Mouse (Mus musculus) hindbrain, embryonic 11.5 days (tissue): Measurements from ENCODE around the gene Mfrp. TPM values are rescaled to one million over a fixed set of nuclear protein-coding genes. Genes with fewer than 3 reads are reported as not detected.

Source experiments
- ATAC-seq: fragments of 200-750 bp; cut with Nextera tagmentation; 2 replicates; pipeline ENCODE4 v1.8.0; 2017; ENCODE audit warnings: mild to moderate bottlenecking, moderate TSS enrichment, moderate library complexity; ENCODE audit not compliant: low FRiP score
- DNase-seq: peaks from one replicate; pipeline ENCODE4 v3.0.0-alpha.2; 2015; ENCODE audit warnings: low spot score
- H3K27ac ChIP-seq: fragments of 300-500 bp; sonication (generic); 2 replicates; pipeline ENCODE4 v1.5.1; 2014; ENCODE audit warnings: mild to moderate bottlenecking, low read depth, low read length
- H3K27me3 ChIP-seq: fragments of 300-500 bp; sonication (generic); 2 replicates; pipeline ENCODE4 v1.6.1; 2014; ENCODE audit warnings: mild to moderate bottlenecking, low read length, moderate library complexity, mixed read lengths; ENCODE audit not compliant: control insufficient read depth, insufficient read depth
- H3K36me3 ChIP-seq: fragments of 300-500 bp; sonication (generic); 2 replicates; pipeline ENCODE4 v1.6.1; 2014; ENCODE audit warnings: mild to moderate bottlenecking, low read length, moderate library complexity, mixed read lengths; ENCODE audit not compliant: control insufficient read depth, insufficient read depth
- H3K4me1 ChIP-seq: fragments of 300-500 bp; sonication (generic); replicated peaks from 2 replicates; pipeline ENCODE4 v1.6.1; 2014; ENCODE audit warnings: low read length, mixed read lengths; ENCODE audit not compliant: control insufficient read depth, insufficient read depth
- H3K4me2 ChIP-seq: fragments of 300-500 bp; sonication (generic); replicated peaks from 2 replicates; pipeline ENCODE4 v1.6.1; 2014; ENCODE audit warnings: mild to moderate bottlenecking, low read depth, low read length
- H3K4me3 ChIP-seq: fragments of 300-500 bp; sonication (generic); 2 replicates; pipeline ENCODE4 v1.5.1; 2014; ENCODE audit warnings: low read depth, low read length
- H3K9ac ChIP-seq: fragments of 300-500 bp; sonication (generic); 2 replicates; pipeline ENCODE4 v1.6.1; 2014; ENCODE audit warnings: low read depth, low read length
- H3K9me3 ChIP-seq: fragments of 300-500 bp; sonication (generic); 2 replicates; pipeline ENCODE4 v1.6.1; 2016; ENCODE audit warnings: low read length; ENCODE audit not compliant: control insufficient read depth
- WGBS: fragments of 180-500 bp; shearing (Covaris S2); extraction: QIAGEN DNeasy Blood & Tissue Kit; methylation state at CpG from one replicate; pipeline ENCODE4 v1.1.7; 2014; 5-methylcytosine and 5-hydroxymethylcytosine counted together
- polyA plus RNA-seq: library from polyadenylated mRNA; unstranded; fragments of >200 nt; fragmentation: Nextera tagmentation; extraction: Ambion mirVana; gene quantifications from 2 replicates; pipeline ENCODE4 v1.2.1, GENCODE M21; 2014

The Mfrp gene
- polyA plus RNA-seq, 1 experiment from 2014 or later, result 0.23 TPM

DNA sequence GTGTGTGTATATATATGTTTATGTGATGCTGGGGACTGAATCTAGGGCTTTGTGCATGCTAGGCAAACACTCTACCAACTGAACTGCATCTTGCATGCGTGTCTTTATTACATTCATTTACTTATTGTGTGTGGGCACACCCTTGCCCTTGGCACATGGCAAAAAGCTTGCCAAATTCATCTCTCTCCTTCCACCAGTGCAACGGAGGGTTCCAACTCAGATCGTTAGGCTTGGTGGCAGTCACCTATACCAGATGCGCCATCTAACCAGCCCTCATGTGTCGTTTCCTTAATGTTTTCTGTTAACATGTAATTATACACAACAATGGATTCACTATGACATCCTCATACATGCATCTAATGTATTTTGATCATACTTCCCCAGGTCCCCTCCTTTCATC lies 19.3 kb upstream of the Mfrp start:
- Histone ChIP-seq H3K36me3 (no peaks in the 10 kb centered on the region), H3K4me2 (no peak overlapping the region), H3K9me3 (no peaks in the 10 kb centered on the region), H3K27ac (no peak overlapping the region), H3K9ac (no peak overlapping the region), H3K4me3 (no peak overlapping the region), H3K4me1 (peaks cover 5% of the 10 kb centered on the region; the same call in 1 of the 2 replicates), H3K27me3 (peaks cover 27% of the 10 kb centered on the region)
- WGBS, result 93% methylated on average over 5 of the region's 5 CpGs
- ATAC-seq (no peak), DNase-seq (no peak)

DNA sequence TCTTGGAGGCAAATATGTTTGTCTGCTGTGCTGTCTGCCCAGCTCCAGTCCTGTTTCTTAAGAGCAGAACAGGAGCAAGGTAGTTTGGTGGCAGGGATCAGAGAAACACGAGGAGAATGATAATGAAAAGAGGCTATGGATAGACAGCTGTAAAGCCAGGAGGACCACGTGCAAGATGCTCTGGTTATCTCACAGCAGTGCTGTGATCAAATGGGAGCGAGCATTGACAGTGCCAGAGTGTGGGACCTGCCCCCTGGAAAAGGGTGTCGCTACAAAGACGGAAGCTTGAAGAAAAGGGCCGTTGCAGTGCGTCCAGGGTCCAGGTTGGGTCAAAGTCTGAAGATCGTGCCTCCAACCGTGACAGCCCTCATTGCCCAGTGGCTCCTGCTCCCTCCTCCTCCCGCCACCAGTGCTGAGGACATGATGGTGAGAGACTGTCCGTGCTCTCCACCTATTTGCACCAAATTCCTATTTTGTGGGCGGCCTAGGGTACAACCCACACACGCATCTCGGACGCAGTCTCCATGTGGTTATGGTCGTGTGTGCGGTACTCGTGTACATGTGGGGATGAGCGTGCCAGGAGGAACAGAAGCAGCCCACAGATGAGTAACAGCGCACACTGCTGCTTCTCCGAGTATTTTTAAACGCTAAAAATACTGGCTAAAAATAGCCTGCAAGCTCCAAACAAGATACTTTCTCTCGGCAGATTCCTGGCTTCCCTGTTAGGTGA lies 18.0 kb upstream of the Mfrp start:
- peak overlapping the region; percentile 48; the same call in 1 of the 2 replicates for H3K4me3 ChIP-seq
- no peak overlapping the region for H3K9ac ChIP-seq
- no peaks in the 10 kb centered on the region for H3K9me3 ChIP-seq
- no peak for ATAC-seq
- H3K27ac ChIP-seq, result no peak overlapping the region
- peaks cover 27% of the 10 kb centered on the region for H3K27me3 ChIP-seq
- H3K4me1 ChIP-seq, result peaks cover 11% of the 10 kb centered on the region; the same call in 1 of the 2 replicates
- WGBS, result 11% methylated on average over 23 of the region's 23 CpGs
- DNase-seq, result no peak
- H3K36me3 ChIP-seq, result no peaks in the 10 kb centered on the region
- peak overlapping the region; percentile 92 for H3K4me2 ChIP-seq

DNA sequence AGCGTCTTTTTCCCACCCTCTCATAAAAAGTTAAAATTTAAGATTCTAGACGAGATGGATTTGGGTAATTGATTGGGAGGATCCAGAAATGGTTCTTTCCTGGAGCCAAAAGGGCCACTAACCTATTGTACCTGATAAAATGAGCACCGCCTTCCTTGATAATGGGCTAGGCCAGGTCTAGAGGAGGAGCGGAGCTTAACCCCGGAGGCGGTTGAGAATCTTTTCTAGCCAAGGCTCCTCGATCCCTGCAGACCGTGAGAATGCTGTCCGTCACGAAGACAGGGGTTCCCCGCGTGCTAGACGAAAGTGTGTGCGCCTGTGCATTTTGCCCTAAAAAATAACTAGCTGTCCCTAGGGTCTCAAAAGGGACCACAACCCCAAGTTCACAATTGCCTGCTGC lies 17.3 kb upstream of the Mfrp start:
- Histone ChIP-seq H3K9ac (no peak overlapping the region), H3K9me3 (no peaks in the 10 kb centered on the region), H3K36me3 (no peaks in the 10 kb centered on the region), H3K27me3 (peaks cover 27% of the 10 kb centered on the region), H3K4me1 (peaks cover 11% of the 10 kb centered on the region; the same call in 1 of the 2 replicates), H3K4me3 (peak overlapping the region; percentile 48), H3K27ac (no peak overlapping the region), H3K4me2 (peak overlapping the region; percentile 92)
- DNase-seq (no peak), ATAC-seq (peak; percentile 45; the same call in 1 of the 2 replicates)
- under 1% methylated on average over 14 of the region's 14 CpGs for WGBS

DNA sequence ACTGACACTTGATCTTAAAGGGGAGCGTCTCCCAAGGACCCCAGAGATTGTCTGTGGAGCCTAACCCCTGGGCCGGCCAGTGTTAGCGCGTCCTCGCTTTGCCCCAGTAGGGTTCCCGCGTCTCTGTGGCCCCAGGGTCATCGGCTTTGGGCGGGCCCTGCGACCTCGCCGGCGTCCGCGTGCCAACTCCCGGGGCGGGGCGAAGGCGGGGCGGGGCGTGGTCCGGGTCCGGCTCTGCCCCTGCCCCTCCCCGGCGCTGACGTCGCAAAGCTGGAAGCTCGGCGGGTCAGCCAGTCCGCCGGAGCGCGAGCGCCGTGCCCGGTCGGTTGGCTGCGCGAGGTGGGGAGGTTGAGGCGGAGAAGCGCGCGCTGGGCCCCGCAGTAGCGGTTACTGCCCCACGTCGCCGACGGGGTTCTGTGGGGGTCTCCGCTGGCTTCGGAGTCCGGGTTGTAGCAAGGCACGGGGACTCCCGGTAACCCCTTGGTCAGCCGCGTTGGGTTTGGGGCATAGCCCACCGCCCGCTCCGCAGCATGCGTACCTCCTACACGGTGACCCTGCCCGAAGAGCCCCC lies 16.8 kb upstream of the Mfrp start:
- ATAC-seq (peak; percentile 72), DNase-seq (peak; percentile 90)
- Histone ChIP-seq H3K4me2 (peak overlapping the region; percentile 92), H3K4me1 (peaks cover 11% of the 10 kb centered on the region; the same call in 1 of the 2 replicates), H3K9me3 (no peaks in the 10 kb centered on the region), H3K27me3 (peaks cover 27% of the 10 kb centered on the region), H3K36me3 (no peaks in the 10 kb centered on the region), H3K4me3 (peak overlapping the region; percentile 48), H3K27ac (no peak overlapping the region), H3K9ac (peak overlapping the region; percentile 62)
- WGBS, result under 1% methylated on average over 55 of the region's 62 CpGs

DNA sequence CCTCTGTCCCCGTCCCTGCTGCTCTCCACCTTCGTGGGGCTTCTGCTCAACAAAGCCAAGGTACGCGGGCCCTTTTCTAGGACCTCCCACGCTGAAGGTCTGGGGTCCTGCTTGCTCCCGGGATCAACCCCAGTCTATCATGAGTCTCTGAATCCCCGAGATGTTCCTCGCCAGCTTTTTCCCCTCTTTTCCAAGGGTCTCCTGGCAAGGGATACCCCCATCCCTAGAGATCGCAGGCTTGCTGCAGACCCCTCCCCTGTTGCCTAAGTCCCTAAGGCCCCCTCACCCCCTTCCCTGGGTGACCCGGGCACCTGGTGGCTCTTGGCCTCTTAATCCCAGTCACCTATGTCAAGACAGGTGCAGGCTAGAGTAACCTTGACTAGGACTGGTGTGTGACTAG lies 16.3 kb upstream of the Mfrp start:
- peak overlapping the region; percentile 48 for H3K4me3 ChIP-seq
- peak overlapping the region; percentile 92 for H3K4me2 ChIP-seq
- H3K9me3 ChIP-seq, result no peaks in the 10 kb centered on the region
- peaks cover 11% of the 10 kb centered on the region; the same call in 1 of the 2 replicates for H3K4me1 ChIP-seq
- H3K27me3 ChIP-seq, result peaks cover 27% of the 10 kb centered on the region
- no peak overlapping the region for H3K27ac ChIP-seq
- WGBS, result 5% methylated on average over 10 of the region's 10 CpGs
- no peak for DNase-seq
- H3K36me3 ChIP-seq, result no peaks in the 10 kb centered on the region
- peak overlapping the region; percentile 62 for H3K9ac ChIP-seq
- ATAC-seq, result peak; percentile 20

DNA sequence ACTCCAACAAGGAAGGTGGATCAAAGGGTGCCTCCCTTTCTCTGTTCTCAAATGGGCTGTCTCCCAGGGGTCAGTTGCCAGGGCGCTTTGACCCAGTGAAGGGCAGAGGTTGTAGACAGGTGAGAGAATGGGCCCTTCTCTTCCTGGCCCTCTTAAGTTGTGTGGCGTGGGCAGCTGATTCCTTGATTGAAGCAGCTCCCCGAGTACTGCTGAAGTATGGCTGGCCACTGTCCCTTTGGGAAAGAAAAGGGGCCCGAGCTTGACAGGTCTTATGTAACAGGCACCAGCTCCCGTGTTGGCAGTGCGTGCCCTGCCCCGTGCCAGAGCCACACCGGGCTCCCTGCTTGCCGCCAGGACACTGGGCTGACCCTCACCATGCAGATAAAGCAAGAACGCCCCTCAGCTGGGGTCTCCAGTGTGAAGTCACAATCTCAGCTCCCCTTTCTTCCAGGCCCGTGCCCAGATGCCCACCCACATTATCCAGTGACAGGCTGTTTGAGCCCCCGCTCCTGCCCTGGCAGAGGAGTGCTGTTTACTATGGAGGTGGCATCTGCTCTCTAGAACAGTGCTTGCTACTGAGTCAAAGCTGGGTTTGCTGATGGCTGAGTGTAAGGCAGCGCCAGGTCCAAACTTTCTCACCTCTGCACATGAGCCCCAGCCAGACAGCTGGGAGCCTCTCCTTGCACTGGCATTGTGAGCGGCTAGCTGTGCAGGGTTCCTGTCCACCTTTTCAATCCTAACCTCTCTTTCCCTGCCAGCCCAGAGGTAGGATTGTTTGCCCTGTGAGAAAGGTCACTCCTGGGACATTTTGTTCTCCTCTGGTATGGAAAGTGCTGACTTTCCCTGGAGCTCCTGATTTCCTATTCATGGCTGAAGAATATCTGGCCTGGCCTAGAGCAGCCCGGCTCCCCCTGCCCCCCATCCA lies 15.5 kb upstream of the Mfrp start:
- Histone ChIP-seq H3K27ac (no peak overlapping the region), H3K27me3 (peaks cover 27% of the 10 kb centered on the region), H3K4me1 (peaks cover 11% of the 10 kb centered on the region; the same call in 1 of the 2 replicates), H3K4me2 (peak overlapping the region; percentile 92; the same call in 1 of the 2 replicates), H3K9me3 (no peaks in the 10 kb centered on the region), H3K36me3 (no peaks in the 10 kb centered on the region), H3K9ac (no peak overlapping the region), H3K4me3 (no peak overlapping the region)
- WGBS, result 64% methylated on average over 15 of the region's 15 CpGs
- ATAC-seq (no peak), DNase-seq (no peak)

DNA sequence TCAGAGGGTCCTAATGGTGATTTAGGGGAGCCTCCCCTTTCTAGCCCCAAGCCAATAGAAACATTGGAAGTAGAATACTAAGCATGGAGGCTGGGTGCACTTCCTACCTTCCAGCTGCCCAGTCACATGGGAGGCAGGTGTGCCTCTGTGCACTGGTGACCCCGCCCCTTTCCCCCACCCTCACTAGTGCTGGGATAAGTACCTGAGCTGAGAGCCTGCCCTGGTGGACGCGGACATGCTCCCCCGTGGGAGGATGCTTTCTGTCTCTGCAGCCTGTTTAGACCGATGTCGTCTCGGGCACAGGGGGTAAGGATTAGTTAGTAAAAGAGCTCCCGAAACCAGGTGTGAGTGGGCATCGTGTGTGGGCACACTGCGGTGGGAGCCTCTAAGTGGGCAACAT lies 14.6 kb upstream of the Mfrp start:
- H3K4me1 ChIP-seq, result peaks cover 11% of the 10 kb centered on the region; the same call in 1 of the 2 replicates
- H3K36me3 ChIP-seq, result 0 out of 2 replicates have a peak, but pooled peaks cover under 1% of the 10 kb centered on the region
- H3K27me3 ChIP-seq, result peaks cover 27% of the 10 kb centered on the region
- H3K9ac ChIP-seq, result no peak overlapping the region
- no peak for ATAC-seq
- no peak overlapping the region for H3K4me3 ChIP-seq
- DNase-seq, result no peak
- WGBS, result 42% methylated on average over 10 of the region's 10 CpGs
- H3K27ac ChIP-seq, result no peak overlapping the region
- H3K9me3 ChIP-seq, result no peaks in the 10 kb centered on the region
- no peak overlapping the region for H3K4me2 ChIP-seq

DNA sequence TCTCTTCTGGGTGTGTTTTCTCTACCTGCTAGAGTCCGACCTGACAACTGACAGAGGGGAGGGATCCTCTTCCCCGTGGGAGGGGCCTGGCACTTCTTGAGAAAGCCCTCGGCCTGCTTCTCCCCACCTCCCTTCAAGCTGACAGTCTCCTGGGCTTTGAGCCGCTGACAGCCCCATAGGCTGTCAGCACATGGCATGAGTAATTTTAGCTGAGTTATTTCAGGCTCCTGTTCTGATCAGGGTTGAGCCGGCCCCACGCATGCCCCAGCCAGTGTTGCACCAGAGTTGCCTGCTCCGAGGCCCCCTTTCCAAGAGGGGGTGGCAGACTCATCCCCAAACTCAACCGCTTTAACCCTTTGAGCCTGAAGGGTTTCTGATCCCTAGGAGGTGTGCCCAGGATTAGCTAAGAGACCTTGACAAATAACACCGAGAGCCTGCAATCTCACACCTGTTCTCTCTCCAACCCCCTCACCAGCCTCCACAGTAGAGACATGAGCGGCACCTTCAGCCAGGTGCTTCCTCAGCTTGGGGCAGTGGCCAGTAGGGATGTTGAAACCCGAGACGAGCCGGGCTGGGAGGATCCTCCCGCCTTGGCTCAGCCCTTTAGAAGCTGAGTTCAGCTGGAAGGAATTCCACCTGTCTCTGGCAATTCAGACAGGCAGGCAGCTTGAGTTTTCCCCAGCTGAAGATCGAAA lies 13.6 kb upstream of the Mfrp start:
- H3K9ac ChIP-seq, result no peak overlapping the region
- H3K27ac ChIP-seq, result no peak overlapping the region
- DNase-seq (no peak), ATAC-seq (no peak)
- peaks cover 26% of the 10 kb centered on the region for H3K27me3 ChIP-seq
- H3K4me1 ChIP-seq, result peaks cover 11% of the 10 kb centered on the region; the same call in 1 of the 2 replicates
- H3K9me3 ChIP-seq, result no peaks in the 10 kb centered on the region
- 13% methylated on average over 15 of the region's 15 CpGs for WGBS
- H3K4me2 ChIP-seq, result no peak overlapping the region; the same call in 1 of the 2 replicates
- no peak overlapping the region for H3K4me3 ChIP-seq
- H3K36me3 ChIP-seq, result 0 out of 2 replicates have a peak, but pooled peaks cover 2% of the 10 kb centered on the region
